Mouse (Mus musculus): ENCODE measurements around the gene Msi1.

GRCm38 (mm10) chr5:115415111-115416085 is 14.0 kb upstream of the Msi1 start:
- no peak for TF ChIP-seq CTCF (IDR thresholded peaks at IDR 0.05; ENCODE audit: control insufficient read depth, insufficient read depth, insufficient read length)
- TF ChIP-seq USF1 (IDR thresholded peaks at IDR 0.05; ENCODE audit: low read depth) = no peak
- no peak for TF ChIP-seq CEBPB (IDR thresholded peaks at IDR 0.05; ENCODE audit: low read depth)
- TF ChIP-seq MAX (IDR thresholded peaks at IDR 0.05) = no peak
- TF ChIP-seq MYOG (IDR thresholded peaks at IDR 0.05; ENCODE audit: control insufficient read depth, extremely low read depth, insufficient read length) = no peak
- no peak for TF ChIP-seq MYOD1 (IDR thresholded peaks at IDR 0.05; ENCODE audit: control insufficient read depth, insufficient read length, low read depth)
